Comparison of ENCODE assay signal across 15 mouse cellular contexts in genomic region chr6:126337711-126338110, GRCm38 (mm10).
"Had no signal": no experiment of that assay in that cellular context is flagged by ENCODE, and none has a peak within 500 bp of the region (broad histone marks: within the 10 kb centered on the region; RNA-seq: fewer than 3 reads in every experiment).

No protein-coding gene starts in this region.

- H3K27me3 ChIP-seq: neural tube, embryonic 15.5 days; stomach, embryonic 15.5 days had no signal

- H3K27ac ChIP-seq: neural tube, embryonic 15.5 days; stomach, embryonic 15.5 days; stomach, postnatal 0 days had no signal

- H3K4me3 ChIP-seq: neural tube, embryonic 15.5 days; stomach, embryonic 15.5 days had no signal

- H3K4me1 ChIP-seq: neural tube, embryonic 15.5 days; stomach, embryonic 15.5 days had no signal

- DNase-seq: retina, postnatal 1 day; right cerebral cortex, adult 18-20 months; right cerebral cortex, postnatal 14 days; right cerebral cortex, postnatal 25 days; right cerebral cortex, postnatal 4 days; spleen, adult 18-20 months; thymus, adult 18-20 months; thymus, adult 2 months; thymus, postnatal 14 days; thymus, postnatal 25 days; thymus, postnatal 36 days; thymus, postnatal 4 days had no signal
